Mouse (Mus musculus): Measurements from ENCODE around the gene Slc35a1.
A peak's percentile ranks its signal among the peaks of the same experiment; 100 is the strongest.
"Not testable (repeated sequence)": the region's sequence is repeated elsewhere in the genome, so short reads cannot be mapped to it uniquely, and the experiment has no call there.

Gene Slc35a1

DNA sequence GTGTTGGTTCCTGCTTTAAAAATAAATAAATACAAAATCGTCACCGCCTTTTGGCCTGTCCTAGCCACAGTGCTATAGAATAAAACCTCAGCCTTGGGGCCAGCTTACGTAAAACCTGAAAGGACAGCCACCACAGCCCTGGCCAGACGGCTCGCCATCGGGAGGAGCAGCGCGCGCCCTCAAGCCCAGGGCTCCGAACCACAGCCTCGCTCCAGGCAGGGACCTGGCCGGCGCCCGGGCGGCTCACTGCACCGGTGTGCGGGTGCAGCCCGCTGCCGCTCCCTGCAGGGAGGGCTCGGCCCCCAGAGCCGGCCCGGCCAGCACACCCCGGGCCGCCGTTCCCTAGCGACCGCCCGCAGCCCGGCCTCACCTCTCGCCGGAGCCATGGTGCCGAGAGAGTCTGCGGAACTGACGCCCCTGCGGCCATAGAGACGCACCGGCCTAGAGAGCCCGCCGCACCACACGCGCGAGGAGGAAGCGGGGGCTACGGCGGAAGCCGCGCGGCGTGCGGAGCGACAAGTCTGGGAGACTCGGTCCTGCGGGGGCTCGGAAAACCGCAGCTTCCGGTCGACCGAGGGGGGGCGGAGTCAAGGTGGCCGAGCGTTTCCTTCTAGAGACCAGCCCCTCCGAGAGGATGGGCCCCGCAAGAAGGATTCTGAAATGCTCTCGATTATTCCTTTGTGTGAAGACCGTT is at the start of gene Slc35a1:
TSS of gene Slc35a1 (minus strand) at position 565 of the 694 bp plus-strand sequence.
- DNase-seq (ENCODE audit: low spot score): peak; percentile 89

DNA sequence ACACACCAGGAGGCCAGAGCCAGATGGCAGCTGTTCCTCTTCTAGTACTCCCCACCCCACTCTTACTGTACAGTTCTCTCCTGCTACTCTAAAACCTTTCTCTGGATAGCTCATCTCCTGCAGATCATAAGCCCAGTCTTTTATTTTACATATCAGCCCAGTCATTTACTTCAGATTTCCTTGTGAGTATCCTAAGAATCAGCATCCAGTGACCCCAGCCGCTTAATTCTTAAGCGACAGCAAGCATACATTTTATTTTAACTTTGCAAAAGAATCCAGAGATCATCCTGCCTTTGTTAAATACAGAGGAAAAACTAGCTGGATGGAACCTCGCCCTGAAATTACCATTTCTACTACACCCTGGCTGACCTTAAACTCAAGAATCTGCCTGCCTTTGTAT is 47.2 kb upstream of the Slc35a1 start:
- no peak for DNase-seq (ENCODE audit: low spot score)

DNA sequence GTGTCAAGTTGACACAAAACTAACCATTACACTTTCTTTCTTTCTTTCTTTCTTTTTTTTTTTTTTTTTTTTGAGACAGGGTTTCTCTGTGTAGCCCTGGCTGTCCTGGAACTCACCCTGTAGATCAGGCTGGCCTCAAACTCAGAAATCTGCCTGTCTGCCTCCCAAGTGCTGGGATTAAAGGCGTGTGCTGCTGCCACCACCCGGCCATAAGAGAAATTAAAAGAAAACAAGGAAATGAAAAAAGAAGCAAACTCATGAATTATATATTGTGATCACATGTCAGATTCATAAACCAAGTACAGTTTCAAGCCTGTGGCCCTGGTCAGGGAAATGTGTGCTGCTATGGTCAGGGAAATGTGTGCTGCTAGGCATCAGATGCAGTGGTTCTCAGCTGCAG is 46.2 kb upstream of the Slc35a1 start:
- not testable (repeated sequence) for DNase-seq (ENCODE audit: low spot score)

GRCm38 (mm10) chr4:34729851-34730341 is 42.7 kb upstream of the Slc35a1 start, which contains the start of gene Cfap206:
Gene Cfap206, minus strand, starts transcription at chr4:34730206.
- DNase-seq (ENCODE audit: low spot score): peak; percentile 73

DNA sequence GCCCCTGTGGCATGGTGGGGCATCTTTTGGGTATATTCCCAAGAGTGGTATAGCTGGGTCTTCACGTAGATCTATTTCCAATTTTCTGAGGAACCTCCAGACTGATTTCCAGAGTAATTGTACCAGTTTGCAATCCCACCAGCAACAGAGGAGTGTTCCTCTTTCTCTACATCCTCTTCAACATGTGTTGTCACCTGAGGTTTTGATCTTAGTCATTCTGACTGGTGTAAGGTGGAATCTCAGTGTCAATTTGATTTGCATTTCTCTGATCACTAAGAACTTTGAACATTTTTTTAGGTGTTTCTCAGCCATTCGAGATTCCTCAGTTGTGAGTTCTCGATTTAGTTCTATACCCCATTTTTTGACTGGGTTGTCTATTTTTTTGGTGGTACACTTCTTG is 38.5 kb upstream of the Slc35a1 start:
- DNase-seq (ENCODE audit: low spot score): not testable (repeated sequence)

GRCm38 (mm10) chr4:34724306-34724705 is 37.1 kb upstream of the Slc35a1 start:
- no peak for DNase-seq (ENCODE audit: low spot score)

DNA sequence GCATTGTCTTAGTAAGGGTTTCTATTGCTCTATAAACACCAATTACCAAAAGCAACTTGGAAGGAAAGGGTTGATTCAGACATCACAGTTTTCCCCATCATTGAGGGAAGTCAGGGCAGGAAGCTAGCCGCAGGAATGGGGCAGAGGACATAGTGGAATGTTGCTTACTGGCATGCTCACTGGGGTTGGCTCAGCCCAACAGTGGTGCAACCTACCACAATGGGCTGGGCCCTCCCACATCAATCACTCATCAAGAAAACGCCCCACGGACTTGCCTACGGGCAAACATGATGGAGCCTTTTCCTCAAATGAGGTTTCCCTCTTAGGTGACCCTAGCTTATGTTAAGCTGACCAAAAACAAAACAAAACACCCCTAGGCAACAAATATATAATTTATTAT is 35.9 kb upstream of the Slc35a1 start:
- DNase-seq (ENCODE audit: low spot score): no peak

DNA sequence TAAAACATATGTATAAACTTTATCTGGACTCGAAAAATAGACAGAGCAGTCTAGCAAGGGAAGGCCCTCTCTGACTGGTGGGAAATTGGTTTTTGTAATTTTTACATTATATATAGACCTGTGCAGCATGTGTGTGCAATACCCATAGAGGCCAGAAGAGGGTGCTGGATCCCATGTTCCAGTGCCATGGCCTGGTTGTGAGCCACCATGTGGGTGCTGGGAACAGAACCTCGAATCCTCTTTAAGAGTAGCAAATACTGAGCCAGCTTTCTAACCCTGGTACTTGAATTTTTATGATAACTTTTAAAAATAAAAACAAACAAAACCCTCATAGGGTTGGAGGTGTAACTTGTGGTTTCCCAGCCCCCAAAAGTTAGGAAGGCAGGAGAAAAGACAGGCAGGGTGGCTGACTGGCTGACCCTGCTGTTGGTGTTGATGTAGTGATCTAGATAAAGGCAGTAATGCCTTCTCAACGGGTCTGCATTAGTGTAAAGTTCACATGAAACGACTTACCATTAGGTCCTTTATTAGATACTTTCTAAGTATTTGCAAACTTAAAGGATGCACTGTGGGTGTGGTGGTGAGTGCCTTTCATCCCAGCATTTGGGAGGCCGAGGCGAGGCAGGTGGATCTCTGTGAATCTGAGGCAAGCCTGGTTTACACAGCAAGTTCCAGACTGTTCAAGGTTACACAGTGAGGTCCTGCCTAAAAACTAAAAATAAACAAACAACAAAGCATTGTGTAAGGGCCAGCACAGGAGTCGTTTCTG is 33.1 kb upstream of the Slc35a1 start:
- DNase-seq (ENCODE audit: low spot score): no peak

- DNase-seq (ENCODE audit: low spot score): no peak
Observed at GRCm38 (mm10) chr4:34719421-34719820, 32.2 kb upstream of the Slc35a1 start.

DNA sequence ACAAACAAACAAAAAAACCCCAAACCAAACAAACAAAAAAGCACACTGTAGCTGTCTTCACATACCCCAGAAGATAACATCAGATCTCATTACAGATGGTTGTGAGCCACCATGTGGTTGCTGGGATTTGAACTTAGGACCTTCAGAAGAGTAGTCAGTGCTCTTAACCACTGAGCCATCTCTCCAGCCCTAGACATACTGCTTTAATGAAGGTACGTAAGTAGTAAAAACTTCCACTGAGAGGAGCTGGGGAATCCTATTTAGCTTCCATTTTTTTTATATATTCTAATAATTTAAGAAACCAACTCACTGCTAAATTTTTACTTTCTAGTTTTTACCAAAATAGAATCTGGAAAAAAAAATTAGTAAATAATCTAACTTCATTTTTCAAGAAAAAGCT is 27.8 kb upstream of the Slc35a1 start:
- DNase-seq (ENCODE audit: low spot score): no peak

- DNase-seq (ENCODE audit: low spot score): no peak
Observed at GRCm38 (mm10) chr4:34708127-34708526, 20.9 kb upstream of the Slc35a1 start.

- no peak for DNase-seq (ENCODE audit: low spot score)
Observed at GRCm38 (mm10) chr4:34707248-34707647, 20.0 kb upstream of the Slc35a1 start.

DNA sequence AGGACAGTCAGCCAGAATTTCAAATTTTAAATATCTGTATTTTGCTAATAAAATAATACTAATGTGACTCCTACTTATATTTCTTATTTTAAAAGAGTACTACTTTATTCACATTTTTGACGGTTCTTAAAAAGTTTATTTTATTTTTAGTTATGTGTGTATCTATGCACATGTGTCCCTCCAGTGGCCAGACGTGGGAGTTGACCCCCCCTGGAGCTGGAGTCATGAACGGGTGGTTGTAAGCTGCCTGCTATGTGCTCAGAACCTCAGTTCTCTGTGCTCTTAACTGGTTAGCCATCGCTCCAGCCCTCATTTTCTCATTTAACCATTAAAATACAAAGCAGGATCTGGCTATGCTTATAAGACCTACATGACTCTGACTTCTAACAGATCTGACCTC is 15.8 kb upstream of the Slc35a1 start:
- no peak for DNase-seq (ENCODE audit: low spot score)

GRCm38 (mm10) chr4:34702231-34702630 is 15.0 kb upstream of the Slc35a1 start:
- DNase-seq (ENCODE audit: low spot score): no peak

- DNase-seq (ENCODE audit: low spot score): peak; percentile 16
Observed at GRCm38 (mm10) chr4:34701528-34701927, 14.3 kb upstream of the Slc35a1 start.

DNA sequence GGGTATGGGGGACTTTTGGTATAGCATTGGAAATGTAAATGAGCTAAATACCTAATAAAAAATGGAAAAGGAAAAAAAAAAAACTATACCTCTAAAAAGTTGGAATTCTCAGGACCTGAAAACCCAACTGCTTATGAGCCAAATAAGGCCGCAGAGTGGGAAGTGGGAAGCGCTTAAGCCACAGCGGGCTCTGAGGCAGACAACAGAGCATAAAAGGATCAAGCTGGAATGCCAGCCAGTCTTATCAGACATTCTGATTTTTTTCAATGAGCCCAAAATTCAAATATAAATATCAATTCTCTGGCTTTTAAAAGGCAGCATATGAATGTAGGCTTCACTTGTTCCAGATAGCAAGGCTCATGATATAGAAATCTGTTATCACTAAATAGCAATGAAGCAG is 783 bp upstream of the Slc35a1 start:
- DNase-seq (ENCODE audit: low spot score): no peak

- no peak for DNase-seq (ENCODE audit: low spot score)
Observed at GRCm38 (mm10) chr4:34680530-34680929, 6.7 kb downstream of the Slc35a1 start.

GRCm38 (mm10) chr4:34673721-34674120 is 13.5 kb downstream of the Slc35a1 start:
- DNase-seq (ENCODE audit: low spot score): no peak

GRCm38 (mm10) chr4:34667923-34668322 is 19.3 kb downstream of the Slc35a1 start:
- no peak for DNase-seq (ENCODE audit: low spot score)

GRCm38 (mm10) chr4:34661927-34662326 is 25.3 kb downstream of the Slc35a1 start:
- no peak for DNase-seq (ENCODE audit: low spot score)

DNA sequence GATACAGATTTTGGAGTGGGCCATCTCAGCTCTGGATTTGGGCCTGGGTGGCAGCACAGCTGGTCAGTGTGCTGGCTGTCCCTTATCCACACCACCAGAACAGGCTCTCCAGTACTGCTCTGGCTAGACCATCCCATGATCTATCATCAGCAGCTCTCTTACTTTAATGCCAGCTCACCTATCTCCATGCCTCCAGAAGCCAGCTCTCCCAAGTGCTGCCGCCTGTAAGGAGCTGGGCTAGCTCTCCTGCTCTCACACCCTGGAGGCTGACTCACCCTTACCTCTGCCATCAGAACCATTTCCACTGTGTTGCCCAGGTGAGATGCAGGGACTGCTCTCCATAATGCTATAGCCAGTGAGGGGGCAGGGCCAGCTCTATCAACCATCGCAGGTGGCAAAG is 25.7 kb downstream of the Slc35a1 start:
- DNase-seq (ENCODE audit: low spot score): no peak

- no peak for DNase-seq (ENCODE audit: low spot score)
Observed at GRCm38 (mm10) chr4:34659012-34659411, 28.2 kb downstream of the Slc35a1 start.

DNA sequence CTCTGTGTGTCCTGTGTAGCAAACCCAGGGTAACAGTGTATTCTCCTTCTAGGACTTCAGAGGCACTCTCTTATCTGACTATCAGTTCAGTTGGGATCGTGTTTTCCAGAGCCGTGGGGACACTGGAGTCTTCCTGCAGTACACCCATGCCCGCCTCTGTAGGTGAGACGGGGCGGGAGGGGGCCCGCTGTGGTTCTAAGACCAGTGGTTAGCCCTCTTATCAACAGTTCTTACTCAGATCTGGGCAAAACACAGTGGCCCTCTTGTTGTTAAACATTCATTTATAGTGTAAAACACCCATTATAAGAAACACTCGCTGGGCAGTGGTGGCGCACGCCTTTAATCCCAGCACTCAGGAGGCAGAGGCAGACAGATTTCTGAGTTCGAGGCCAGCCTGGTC is 31.1 kb downstream of the Slc35a1 start:
- no peak for DNase-seq (ENCODE audit: low spot score)

Data from yolk sac, embryonic 10.5 days (tissue).